Mouse (Mus musculus) retina, postnatal 7 days (tissue): ENCODE measurements around the gene Gm8300.
A peak's percentile ranks its signal among the peaks of the same experiment; 100 is the strongest.
"Not testable (repeated sequence)": the region's sequence is repeated elsewhere in the genome, so short reads cannot be mapped to it uniquely, and the experiment has no call there.

Experiments used
- DNase-seq: peaks from one replicate; pipeline ENCODE4 v3.0.0-alpha.2; 2012; ENCODE audit warnings: low read depth, low spot score

Gene Gm8300

DNA sequence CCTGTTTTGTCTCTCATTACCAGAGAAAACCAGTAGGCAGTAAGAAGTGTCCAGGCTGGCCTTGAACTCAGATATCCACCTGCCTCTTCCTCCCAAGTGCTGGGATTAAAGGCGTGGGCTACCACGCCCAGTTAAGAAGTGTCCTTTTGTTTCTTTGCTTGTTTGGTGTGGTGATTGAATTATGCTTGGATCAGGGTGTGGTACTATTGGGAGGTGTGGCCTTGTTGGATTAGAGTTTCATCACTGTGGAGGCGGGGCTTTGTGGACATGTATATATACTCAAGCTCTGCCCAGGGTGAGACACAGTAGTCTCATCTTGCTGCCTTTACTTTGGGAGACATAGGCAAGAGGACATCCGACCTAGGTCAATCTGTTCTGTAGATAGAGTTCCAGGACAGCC, at the start of gene Gm8300:
Gene Gm8300 (plus strand): TSS at position 301 of the 400 bp plus-strand sequence.
- DNase-seq: not testable (repeated sequence)

DNA sequence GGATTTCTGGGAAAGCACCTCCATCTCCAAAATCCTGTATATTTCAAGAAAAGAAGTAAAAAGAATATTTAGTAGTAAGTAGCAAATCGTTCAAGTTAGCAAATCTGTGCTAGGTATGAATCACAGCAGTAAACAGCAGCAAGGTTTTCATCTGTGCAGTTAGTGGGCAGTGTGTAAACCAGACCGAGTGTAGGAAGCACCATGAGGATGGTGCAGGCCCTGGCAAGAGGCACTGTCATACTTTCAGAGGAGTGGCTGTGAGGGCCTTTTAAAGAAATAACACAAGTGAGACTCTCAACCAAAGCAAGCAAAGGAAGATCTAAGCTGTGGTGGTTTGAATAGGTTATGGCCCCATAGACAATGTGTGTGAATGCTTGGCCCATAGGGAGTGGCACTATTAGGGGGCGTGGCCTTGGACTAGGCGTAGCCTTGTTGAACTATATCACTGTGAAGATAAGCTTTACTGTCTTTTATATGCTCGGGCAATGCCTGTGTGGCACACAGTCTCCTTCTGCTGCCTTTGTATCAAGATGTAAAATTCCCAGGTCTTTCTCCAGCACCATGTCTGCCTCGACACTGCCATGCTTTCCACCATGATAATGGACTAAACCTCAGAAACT, 49.3 kb upstream of the Gm8300 start:
- no peak for DNase-seq

DNA sequence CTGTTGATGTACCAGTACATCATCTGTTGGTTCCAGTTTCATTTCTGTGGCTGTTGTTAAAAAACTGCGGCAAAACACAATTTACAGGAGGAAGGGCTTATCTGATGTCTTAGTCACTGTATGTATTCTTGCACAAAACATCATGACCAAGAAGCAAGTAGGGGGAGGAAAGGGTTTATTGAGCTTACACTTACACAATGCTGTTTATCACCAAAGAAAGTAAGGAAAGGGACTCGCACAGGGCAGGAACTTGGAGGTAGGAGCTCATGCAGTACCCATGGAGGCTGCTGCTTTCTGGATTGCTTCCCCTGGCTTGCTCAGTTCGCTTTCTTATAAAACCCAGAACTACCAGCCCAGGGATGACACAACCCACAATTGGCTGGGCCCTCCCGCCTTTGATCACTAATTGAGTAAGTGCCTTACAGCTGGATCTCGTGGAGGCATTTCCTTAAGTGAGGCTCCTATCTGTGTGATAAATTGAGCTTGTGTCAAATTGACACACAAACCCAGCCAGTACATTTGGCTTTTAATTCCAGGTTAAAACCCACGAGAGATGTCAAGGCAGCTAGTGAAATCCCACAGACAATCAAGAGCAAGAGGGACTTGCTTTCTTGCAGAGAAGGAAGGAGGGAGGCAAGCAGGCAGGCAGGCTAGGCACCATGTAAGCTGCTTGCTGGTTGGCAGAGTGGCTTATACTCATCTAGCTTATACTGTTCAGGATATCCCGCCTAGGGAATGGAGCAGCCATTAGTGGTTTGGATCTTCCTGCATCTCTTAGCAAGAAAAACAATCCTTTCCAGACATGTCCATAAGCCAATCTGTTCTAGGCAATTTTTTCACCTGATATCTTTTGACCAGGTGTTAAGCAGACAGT, 43.6 kb upstream of the Gm8300 start:
- no peak for DNase-seq

DNA sequence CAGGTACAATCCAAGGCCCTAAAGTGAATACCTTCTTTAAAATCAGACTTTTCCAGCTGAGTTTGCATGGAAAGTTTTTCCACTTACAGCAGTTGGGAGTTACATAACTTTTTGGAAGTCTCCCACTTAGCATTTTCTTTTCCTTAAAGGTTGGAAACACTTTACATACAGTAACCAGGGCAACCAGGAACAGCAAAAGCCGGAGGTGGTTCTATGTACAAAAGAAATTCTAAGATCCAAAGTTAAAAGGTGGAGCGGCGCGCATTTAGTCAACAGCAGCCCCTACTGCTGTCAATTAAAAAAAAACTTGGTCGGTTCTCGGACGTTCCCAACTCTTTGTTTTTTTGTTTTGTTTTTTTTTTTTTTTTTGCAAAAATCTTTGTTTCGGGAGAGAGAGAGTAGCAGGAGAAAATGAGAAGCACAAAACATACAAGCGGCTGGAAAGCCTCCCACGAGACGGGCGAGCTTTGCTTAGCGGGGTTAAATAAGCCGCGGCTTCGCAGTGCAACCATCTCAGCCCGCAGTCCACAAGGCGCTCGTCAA, 42.6 kb upstream of the Gm8300 start:
- no peak for DNase-seq

DNA sequence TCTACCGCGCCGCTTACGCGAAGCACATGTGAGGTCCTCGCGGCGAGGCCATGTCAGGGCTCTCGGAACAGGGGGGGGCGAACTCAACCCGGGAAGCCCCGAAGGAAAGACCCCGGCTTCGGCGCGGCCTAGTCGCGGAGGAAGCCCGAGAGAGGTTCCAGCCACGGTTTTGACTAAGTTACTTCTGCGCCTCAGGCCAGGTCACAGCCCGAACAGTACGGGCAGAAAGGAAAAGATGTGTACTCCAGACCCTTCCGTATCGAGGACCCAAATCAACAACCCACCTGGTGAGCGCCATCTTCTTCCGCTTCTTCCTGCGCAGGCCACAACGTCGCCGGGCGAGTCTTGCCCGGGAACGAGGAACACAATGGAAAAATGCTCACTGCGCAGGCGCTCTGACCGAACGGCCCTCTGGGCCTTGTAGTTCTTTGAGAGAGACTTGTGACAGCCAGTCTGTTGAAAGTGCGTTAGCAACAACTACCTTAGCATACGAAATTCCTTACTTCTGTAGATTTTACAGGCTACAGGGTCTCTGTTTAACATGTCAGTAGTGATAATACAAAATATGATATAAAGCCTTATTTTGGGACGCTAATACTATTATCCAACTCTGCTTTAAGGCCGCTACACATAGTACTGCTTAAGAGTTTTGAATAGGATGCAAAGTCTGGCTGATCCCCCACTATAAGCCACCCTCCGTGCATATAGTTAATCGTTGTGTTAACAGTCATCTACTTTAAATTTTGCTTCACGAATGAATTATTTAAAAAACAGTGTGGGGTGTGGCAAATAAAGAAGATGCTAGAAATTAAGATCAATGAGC, 41.9 kb upstream of the Gm8300 start, which contains the start of gene Snw1:
Gene Snw1 (minus strand): TSS at position 311 of the 823 bp plus-strand sequence.
- peak; percentile 95 for DNase-seq

DNA sequence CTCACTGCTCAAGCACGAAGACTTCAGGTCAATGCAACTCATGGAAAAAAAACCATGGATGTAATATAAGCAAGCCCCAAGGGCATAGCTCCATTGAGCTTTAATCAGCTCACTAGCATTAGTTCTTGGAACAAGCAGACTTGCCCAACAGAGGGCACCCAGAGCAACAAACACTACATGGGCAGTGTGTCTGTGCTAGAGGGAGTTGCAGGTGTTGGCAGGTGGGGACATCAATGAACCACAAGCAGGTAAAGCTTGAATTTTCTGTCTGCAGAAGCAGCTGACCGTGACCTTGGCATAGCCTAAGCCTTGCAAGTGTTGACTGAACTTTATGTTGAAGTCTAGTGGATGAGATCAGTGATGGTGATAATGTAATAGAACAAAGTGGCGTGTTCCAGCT, 39.4 kb upstream of the Gm8300 start:
- no peak for DNase-seq

DNA sequence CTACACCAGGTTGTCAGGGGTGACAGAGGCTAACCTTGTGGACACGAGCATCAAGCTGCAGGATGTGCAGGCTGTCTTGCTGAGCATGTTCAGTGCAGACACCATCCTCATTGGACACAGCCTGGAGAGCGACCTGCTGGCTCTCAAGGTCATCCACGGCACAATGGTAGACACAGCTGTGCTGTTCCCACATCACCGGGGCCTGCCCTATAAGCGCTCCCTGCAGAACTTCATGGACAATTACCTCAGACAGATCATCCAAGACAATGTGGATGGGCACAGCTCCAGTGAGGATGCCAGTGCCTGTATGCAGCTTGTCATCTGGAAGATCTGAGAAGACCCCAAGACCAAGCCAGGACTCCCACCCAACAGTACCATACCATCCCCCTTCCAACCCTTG, 31.6 kb upstream of the Gm8300 start:
- not testable (repeated sequence) for DNase-seq

DNA sequence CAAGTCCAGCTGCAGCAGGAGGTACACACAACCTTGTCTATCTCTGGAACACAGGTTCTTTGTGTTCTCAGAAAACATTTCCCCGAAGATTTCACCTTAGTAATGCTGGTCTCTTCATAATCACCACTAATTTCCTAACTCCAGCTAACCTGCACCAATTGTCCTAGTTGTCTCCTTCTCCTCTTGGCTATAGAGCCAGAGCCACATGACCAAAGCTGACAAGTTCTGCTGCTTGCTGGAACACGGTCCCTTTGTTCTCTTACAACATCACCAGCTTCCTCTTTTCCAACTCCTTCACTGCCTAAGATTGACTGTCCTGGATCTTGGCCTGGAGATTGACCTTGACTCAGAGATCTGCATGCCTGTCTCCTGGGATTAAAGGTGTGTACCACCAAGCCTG, 25.4 kb upstream of the Gm8300 start:
- DNase-seq: not testable (repeated sequence)

DNA sequence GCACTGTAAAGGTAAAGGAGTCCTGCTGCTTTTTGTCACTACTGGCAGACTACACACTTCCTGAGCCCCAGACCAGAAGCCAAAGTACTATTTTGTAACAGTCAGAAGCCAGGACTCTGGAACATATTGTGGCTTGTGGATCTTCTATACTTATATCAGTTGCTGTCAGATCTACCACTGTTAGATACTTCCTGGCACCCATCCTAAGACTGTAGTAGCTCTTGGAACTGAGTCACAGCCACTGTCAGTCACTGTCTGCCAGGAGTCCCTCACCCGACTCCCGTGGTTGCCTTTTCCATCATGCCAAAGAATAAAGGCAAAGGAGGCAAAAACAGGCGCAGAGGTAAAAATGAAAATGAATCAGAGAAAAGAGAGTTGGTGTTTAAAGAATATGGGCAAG, 19.7 kb upstream of the Gm8300 start, which contains the start of gene Gm5788:
Gene Gm5788 (plus strand): TSS at position 301 of the 400 bp plus-strand sequence.
- DNase-seq: not testable (repeated sequence)

DNA sequence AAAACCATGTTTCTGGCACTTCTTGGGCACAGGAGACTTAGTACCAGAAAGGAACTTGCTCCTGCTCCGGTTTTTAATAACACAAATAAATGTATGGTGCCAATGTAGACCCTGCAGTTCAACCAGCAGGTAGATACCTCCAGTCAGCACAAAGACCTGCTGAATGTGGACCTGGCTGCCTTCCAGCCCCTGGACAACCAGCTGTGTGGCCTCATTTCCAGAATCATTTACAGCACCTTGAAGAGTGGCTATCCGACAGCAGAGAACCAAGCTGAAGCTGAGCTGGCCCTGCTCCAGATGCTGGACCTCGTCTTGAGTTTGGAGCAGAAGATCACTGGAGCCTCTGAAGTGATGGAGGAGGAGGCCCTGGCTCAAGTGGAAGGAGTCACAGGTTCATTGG, 5.5 kb downstream of the Gm8300 start:
- not testable (repeated sequence) for DNase-seq

DNA sequence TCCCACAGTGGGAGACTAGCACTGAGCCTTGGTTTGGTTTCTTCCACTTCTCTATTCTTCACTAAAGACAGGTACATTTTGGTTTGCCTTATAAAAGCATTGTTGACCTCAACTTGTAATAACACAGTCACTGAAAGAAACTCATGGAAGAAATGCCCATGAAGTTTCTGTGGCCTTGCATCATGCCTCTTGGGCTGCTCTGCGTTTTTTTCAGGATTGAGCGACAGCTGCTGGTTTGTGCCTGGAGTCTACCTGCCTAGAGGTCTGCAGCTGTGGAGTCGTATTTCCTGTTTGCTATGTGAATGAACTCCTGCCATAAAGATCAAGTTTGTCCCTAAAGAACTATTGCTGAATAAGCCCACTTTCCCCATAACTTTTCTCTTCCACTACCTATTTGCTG, 29.8 kb downstream of the Gm8300 start:
- DNase-seq: no peak

DNA sequence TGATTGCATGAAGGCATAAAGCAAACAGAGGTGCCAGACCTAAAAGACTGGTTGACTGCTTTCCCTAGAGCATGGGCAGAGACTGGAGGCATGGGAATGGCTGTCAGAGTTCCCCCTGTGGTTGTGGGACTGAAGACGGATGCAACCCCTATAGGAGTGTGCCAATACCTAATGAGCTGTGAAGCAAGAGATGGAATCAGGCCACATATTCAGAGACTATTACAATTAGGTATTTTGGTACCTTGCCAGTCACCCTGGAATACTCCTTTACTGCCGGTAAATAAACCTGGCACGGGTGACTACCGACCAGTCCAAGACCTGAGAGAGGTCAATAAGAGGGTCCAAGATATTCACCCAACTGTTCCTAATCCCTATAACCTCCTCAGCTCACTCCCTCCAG, 36.5 kb downstream of the Gm8300 start:
- not testable (repeated sequence) for DNase-seq
